Mouse (Mus musculus) hindlimb bud, embryonic 11.5 days (tissue): ENCODE data around the gene Zbtb16.

Experiments
- DNase-seq: peaks from one replicate; pipeline ENCODE4 v3.0.0-alpha.2; 2012; ENCODE audit warnings: low read depth, low spot score; ENCODE audit errors: extremely low spot score

Gene Zbtb16

DNA sequence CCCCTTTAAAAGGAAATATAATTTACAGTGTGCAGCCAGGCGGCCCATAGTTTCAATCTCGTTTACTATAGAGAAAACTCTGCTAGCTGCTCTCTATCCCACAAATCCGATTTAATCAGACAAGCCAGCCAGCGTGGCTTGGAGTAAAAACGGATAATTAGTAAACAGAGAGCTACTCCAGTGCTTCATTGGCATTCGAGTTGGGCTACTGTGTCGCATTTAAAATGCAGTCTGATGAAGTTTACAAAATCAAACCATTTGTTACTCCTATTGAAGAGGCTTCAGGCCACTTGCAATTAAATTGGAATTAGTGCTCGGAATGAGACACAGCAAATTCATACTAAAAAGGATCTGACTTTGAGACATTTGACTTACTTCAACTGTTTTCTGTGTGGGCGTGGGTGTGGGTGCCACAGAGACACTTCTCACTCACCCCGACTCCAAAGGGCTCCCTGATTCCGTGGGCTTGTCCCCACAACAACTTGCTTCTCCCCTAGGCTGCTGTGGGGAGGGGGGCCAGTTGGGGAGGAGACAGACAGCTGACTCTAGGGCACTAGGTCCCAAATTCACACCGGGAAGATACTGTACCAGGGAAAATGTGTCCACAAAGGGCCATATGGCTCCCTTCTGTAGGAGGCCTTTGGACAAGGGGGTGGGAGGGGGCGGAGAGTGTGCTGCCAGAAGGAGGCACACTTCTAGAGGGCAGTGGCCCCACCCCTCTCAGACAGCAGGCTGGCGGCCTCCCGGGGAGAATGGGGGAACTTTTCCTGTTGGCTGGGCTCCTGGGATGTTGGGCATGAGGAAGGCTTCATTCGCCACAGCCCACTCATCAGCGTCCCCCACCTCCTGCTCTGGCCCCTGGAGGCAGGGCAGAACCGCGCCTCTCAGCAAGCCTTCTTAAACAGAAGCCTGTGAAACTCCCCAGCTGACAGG is 157.3 kb downstream of the Zbtb16 start:
- no peak for DNase-seq

DNA sequence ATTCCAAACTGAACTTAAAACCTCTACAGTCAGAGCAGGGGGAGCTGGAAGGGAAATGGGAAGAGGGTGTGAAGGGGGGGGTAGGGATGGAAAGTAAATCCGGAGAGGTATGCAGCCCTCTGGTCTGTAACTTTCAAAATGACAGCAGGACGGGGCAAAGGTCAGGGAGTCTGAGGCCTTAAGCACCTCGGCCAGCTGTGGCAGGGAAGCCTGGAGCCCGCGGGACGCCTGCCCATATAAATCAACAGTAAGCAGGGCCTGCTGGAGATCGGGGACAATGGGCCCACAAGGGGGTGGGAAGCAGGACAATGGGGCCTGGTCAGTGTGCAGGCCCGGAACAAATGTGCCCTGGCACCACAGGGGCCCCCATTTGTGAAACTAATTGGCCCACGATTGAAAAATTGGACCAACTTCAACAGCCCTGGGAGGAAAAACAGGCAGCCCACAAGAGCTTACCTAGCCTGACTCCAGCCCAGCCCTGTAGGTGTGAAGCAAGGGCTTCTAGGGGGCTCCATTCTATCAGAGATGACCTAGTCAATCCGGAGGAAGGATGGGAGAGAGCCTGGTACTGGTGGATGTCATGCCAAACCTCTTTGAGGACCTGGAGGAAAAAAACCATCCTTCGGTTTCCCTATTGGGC is 160.8 kb downstream of the Zbtb16 start:
- no peak for DNase-seq

DNA sequence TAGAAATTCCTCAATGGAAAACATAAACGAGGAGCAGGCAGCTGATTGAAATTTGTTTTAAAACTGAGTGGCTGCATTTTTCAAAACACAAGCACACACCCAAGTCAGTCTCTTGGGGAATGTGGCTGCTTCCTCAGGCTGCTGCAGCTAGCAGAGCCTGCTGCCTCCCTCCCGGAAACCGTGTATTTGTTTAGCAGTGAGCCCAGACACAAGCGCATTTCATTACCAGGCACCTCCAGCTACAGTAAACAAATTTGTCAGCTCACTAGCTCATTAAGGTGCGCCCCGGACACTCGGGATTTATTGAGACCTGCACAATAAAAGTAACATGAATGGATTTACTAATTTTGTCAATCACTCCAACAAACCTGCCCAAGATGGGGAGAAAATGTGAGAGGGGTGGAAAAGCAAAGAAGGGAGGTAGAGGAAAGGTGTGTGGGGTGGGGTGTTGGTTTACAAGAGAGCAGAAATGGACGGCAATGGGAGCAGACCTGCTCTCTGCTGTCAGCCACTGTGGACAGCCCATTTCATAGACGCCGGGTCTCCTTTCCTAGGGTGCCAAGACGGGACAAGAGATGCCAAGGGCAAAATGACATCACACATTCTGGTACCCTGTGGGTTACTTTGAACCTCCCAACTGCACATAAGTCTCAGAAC is 161.5 kb downstream of the Zbtb16 start:
- DNase-seq, result no peak

DNA sequence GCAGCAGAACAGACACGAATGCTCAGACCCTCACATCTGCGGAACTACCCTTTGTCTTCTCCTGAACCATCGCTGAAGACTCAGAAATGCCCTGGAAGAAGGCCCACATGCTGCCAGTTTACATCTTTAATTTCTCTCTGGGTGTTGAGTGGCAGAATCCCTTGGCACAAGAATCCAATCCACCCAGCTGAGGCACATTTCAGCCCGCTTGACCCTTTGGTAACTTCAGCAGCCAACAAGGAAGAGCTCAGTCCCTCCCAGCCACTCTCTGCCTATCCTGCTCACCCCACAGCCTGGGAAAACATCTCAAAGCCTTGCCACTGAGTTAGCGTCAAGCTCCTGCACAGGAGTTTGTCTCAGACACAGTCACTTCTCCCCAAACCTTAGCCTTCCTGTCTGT is 162.2 kb downstream of the Zbtb16 start:
- DNase-seq, result no peak

DNA sequence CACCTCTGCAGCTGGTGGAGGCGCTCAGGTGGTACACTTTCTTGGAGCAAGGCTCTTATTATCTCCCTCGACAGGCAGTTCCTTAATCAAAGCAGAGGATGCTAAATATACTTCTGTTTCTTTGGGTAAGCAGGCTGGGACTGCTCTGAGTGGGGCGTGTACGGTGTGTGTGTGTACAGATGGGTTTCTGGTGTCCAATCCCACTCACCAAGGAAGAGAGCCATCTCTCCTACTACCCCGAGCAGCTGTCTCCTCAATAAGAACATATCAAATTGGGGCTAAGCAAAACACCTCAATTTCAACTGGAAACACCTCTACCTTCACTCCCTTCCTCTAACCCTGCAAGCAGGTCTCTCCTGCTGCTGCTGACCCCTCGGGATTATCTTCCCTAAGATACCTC is 162.8 kb downstream of the Zbtb16 start:
- DNase-seq, result no peak

DNA sequence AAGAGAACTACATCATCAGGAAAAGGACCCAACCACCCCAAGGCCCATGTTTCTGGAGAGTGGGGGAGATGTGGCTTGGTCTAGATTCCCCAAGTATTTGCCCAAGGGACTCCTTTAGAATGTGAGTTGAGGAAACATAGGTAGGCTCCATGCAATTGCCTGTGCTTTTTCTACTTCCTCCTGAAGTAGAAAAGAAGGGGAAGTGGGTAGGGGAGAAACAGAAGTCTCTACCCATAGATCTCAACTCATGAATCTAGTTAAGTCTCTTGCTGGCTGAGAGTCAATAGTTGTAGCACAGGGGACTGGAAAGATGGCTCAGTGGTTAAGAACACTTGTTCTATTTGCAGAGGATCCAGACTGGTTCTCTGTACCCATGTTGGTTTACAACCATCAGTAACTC is 164.2 kb downstream of the Zbtb16 start:
- no peak for DNase-seq

DNA sequence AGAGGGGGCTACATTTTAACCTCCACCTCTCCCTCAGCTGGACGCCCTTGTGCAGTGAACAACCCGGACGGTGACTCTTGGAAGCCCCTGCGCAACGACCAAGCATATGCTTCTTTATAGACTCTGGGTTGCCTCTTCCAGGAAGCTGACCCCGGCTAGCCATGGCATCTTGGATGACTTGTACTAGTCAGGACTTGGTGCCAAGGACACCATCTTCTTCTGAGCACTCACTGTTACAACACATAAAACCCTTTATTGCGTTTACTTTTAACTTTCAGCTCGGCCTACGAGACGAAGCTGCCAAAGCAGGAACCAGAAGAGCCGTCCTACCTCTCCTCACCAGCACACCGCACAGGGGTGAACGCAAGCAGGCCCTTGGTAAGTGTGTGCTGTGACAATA is 165.9 kb downstream of the Zbtb16 start:
- DNase-seq, result no peak

DNA sequence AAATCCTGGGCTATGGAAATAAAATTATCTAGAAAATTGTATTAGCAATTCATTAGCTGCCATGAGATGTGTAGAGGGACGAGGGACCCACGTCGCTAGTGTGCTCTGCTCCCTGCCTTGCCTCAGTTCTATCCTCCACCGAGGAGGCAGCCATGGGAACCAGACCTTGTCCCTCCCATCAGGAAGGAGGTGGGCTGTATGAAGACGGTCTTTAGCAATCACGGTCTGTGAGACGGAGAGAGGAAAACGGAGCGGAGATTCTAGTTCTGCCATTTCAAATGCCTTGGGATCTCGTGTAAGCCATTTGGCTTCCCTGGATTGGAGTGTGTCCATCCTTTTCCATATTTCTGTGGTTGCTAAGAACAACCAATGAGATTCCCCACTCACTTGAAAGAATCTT is 166.3 kb downstream of the Zbtb16 start:
- DNase-seq, result no peak

DNA sequence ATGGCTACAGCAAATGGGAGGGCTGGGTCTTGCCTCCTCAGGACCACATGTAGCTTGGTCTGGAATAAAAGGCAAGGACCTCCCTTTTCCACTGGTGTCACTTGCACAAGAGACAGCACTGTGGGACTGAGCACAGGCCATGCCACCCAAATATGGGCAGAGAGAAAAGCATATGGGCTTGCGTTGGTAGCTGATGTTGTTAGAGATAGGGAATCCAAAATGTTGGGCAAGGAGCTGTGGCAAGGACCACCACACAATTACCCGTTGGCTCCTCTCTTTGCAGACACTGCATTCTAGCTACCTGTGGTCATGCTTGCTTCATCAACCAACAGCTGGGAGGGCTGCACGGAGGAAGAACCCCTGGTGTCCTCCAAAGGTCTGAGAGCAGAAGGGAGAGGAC is 169.3 kb downstream of the Zbtb16 start:
- DNase-seq, result no peak

DNA sequence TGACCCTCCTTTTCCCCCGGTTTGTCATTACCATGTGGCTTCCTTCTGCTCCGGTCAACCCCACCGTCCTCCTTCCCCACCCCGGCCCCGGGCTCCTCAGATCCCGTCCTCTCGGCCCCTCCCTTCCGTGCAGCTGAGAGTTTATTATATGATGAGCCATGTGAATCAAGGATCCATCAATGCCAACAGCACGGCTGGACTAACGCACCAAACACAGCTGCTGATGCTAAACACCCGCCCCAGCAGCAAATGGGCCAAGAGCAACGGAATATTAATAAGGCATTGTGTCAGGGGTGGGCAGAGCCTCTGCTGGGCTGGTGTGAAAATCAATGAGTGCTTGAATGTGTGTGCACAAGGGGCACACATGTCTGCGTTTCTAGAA is 173.0 kb downstream of the Zbtb16 start:
- DNase-seq, result no peak

DNA sequence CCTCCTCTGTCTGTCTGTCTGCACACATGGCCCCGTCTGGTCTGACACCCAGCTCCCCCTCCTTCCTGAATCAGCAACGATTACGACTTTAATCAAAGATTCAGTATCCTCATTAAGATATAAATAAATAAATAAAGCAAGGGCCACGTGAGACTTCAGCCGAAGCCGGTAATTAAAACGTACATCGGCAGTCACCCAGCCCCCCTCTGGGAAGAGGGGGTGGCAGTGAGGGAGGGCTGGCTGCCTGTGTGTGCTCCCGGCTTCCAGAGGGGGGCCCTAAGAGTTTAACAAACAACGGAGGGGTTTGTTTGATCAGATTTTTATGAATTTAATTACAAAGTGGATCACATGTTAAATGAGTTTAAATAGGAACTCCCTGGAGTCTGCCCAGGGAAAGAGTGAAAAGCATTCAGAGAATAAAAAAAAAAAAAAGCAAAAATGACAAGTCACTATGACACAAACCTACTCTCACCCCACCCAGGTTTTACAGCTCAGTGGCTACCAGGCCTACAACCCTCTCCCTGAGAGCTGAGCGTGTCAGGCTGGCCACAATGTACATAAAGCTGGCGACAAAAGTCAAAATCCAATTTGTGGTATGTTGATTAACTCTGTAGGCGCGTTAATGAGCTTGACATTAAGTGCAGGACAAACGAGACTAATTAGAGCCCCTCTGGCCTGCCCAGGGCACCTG is 173.5 kb downstream of the Zbtb16 start:
- no peak for DNase-seq

DNA sequence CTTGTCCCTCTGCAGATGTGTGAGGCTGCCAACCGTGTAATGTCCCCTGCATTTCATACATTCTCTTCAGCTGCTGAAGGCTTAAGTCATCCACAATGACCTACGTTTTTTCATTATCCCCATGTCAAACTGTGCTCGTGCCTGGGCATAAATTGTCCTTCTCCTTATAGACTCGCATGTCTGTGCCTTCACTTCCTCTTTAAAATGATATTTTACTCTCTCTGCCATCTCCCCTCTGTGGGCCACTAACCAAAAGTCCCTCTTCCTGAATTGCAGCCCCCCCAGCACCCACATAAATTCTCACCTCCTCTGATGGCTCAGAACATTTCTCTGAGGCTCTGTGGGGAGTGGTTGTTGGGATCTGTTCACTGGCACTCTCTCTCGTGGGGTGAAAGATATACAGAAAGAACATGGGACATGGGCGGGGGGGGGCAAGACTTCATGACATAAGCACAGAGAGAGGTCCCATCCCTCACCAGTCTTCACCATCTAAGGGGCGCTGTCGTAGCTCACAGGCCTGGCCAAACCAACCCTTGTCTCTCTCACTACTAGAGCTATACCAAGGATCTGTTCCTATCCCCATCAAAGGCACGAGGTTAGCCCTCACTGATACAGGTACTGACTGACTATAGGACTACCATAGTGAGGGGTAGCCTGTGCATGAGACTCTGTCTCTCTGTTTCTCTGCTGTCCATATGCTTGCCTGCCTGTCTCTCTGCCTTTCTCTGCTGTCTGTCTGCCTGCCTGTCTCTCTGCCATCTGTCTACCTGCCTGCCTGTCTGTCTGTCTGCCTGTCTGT is 174.6 kb downstream of the Zbtb16 start:
- DNase-seq, result no peak

DNA sequence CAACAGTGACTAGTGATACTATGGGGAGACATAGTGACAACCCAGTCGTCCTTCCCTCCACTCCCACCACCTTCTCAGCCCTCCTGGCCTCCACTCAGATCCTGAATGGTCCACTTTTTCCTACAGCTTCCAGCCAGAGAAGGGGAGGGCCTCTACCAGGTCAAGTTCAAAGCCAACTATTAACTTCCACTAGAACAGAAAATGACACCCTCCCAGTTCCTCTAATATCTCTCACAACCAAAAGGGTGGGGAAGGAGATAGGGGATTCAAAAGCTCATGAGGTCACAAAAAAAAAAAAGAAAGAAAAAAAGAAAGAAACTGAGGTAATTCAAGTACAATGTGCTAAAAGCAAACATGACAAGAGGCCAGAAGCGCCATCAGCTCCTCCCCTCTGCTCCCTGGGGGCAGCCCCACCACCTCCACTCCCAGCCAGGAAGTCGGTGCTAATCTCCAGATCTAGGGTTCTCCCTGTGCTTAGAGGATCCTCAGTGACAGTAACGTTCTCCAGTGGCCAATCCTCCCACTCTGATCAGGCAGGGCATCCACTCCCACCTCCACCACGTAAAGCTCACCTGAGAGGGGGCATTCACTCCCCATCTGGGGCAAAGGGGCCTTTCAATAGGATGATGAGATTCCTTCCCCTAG is 180.4 kb downstream of the Zbtb16 start:
- DNase-seq, result no peak

DNA sequence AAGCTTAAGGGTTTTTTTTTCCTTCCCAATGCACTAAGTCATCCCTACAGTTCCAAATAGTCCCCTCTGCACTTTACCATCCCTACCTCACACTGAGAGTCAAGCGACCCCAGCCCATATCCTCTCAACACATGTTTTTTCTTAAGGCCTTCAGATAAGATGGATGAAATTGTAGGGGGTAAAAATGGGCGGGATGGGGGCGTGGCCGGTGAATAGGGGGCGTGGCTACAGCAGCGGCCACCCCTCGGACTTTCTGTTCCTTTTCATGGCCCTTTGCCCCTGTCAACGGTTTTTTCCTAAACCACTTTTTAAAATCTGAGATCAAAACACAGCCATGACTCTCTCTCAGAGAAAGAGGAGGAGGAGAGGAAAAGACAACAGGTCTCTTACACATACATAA is 181.3 kb downstream of the Zbtb16 start:
- DNase-seq, result no peak

DNA sequence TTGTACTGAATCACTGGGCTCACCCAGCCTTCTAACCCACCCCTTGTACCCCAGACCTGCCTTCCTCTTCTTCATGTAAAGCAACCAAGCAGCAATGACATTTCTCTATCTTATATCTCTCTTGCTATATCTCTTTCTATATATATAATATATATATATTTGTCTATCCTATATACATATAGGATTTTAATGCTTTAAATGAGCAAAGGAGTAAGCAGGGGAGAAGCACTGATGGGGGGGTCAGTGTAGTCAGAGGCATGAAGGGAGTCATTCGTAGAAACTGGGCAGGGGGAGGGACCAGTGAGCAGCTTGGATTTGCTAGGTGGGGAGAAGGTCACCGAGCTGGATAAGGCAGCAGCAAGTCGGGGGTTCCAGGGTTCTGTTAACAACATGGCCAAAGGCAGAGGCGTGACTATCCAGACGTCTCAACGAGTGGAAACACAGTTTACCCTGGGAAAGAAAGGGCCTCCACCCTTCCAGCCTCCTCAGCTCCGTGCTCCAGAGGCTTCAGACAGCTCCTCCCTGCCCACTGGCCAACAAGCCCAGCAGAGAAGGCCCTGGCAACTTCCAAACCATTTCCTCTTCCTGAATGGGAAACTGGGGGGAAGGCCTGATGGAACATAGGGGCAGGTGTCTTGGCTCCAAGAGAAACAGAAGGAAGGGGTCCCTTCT is 182.5 kb downstream of the Zbtb16 start:
- DNase-seq, result no peak

DNA sequence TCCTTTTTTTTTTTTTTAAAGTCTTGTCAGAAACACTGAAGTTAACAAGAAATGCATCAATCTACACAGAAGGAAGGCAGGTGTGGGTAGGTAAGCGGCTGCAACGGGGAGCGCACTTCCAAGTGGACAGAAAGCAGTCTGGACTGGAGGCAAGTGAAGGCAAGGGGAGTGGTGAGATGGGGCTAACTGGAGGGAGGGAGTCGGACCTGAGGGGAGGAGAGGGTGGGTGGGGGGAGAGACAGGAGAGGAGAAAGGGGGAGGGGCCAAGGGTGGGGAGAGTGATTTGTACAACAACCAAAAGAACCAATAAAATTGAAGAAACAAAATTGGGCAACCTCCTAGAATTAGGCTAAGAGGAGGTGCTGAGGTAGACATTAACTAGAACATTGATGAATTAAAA is 184.0 kb downstream of the Zbtb16 start:
- no peak for DNase-seq

DNA sequence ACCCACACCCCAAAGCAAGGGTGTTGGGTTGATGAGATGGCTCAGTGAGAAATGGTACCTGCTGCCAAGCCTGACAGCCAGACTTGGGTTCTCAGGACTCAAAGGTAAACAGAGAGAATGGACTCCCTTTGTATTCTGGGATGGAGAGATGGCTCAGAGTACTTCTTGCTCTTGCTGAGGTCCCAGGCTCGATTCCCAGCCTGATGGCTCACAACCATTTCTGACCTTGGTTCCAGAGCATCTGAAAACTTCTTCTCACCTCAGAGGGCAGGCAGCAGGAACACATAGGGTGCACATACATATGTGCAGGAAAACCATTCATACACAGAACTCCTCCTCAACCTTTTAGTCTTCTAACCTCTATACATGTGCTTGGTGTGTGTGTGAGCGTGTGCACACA is 185.2 kb downstream of the Zbtb16 start:
- no peak for DNase-seq

DNA sequence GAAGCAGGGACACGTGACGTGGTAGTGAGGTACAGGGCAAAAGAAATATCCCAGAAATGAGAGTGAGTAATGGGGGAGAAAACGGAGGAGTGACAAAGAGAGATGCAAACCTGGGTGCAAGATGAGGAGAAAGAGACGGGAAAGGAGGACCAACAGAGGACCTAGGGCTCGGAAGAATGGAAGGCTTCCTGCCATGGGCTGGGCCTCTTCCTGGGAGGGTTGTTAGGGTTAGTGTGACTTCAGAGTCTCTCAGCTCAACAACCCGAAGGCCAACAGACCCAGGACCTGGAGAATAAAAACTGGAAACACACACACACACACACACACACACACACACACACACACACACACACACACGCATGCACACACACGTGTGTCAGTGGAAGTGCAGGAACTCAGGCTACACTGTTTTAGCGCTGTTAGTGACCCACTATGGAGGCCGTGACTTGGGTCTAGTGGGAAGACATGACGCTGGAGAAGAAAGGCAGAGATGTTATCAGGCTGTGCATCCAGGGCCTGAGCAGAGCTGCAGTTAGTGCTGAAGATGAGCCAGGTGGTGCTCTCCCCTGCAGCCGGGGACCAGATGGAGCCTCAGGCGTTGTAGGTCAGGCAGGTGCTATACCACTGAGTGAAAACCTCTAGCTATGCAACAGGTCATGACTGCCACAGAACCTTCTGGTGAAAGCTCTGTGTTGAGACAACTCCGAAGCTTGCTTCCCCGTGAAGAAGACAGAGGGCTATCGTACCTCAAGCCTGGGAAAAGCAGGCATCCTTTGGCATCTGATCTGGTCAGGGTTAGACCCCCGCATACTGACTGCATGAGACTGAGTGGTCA is 186.0 kb downstream of the Zbtb16 start:
- DNase-seq, result no peak
